Mouse (Mus musculus) embryo, embryonic 9.5 days (tissue): ENCODE results near the gene Eif5.
"Not testable (repeated sequence)": the region's sequence is repeated elsewhere in the genome, so short reads cannot be mapped to it uniquely, and the experiment has no call there.

Source experiments
- DNase-seq: peaks from one replicate; pipeline ENCODE4 v3.0.0-alpha.2; 2017; ENCODE audit errors: extremely low spot score

The Eif5 gene

GRCm38 (mm10) chr12:111524883-111525282 is 12.9 kb upstream of the Eif5 start:
- no peak for DNase-seq

GRCm38 (mm10) chr12:111527643-111528281 is 10.1 kb upstream of the Eif5 start:
- no peak for DNase-seq

GRCm38 (mm10) chr12:111529192-111529591 is 8.6 kb upstream of the Eif5 start:
- DNase-seq, result no peak

GRCm38 (mm10) chr12:111533096-111533794 is 4.6 kb upstream of the Eif5 start:
- no peak for DNase-seq

- DNase-seq, result no peak
These were observed 2.5 kb upstream of the Eif5 start for GRCm38 (mm10) chr12:111535281-111535680.

- DNase-seq, result no peak
These were observed 2.1 kb upstream of the Eif5 start for GRCm38 (mm10) chr12:111535762-111536161.

GRCm38 (mm10) chr12:111536746-111537145 is 1.1 kb upstream of the Eif5 start:
- DNase-seq, result no peak

GRCm38 (mm10) chr12:111537341-111537740 is 475 bp upstream of the Eif5 start:
- DNase-seq, result no peak

GRCm38 (mm10) chr12:111538292-111539040 is 650 bp downstream of the Eif5 start:
- DNase-seq, result peak; percentile 73

- no peak for DNase-seq
These were observed 1.2 kb downstream of the Eif5 start for GRCm38 (mm10) chr12:111539041-111539345.

- DNase-seq, result no peak
These were observed 9.3 kb downstream of the Eif5 start for GRCm38 (mm10) chr12:111547070-111547469.

- DNase-seq, result no peak
These were observed 10.9 kb downstream of the Eif5 start for GRCm38 (mm10) chr12:111548555-111549289.

- DNase-seq, result no peak
These were observed 12.9 kb downstream of the Eif5 start for GRCm38 (mm10) chr12:111550679-111551078.

- no peak for DNase-seq
These were observed 14.5 kb downstream of the Eif5 start for GRCm38 (mm10) chr12:111552342-111552741.

GRCm38 (mm10) chr12:111555357-111555756 is 17.5 kb downstream of the Eif5 start:
- DNase-seq, result no peak

- DNase-seq, result not testable (repeated sequence)
These were observed 18.1 kb downstream of the Eif5 start for GRCm38 (mm10) chr12:111555893-111556292.

- no peak for DNase-seq
These were observed 19.7 kb downstream of the Eif5 start for GRCm38 (mm10) chr12:111557538-111557937.

- DNase-seq, result no peak
These were observed 20.8 kb downstream of the Eif5 start for GRCm38 (mm10) chr12:111558655-111559054.

- no peak for DNase-seq
These were observed 21.9 kb downstream of the Eif5 start for GRCm38 (mm10) chr12:111559647-111560258.

- no peak for DNase-seq
These were observed 22.5 kb downstream of the Eif5 start for GRCm38 (mm10) chr12:111560286-111560685.

- no peak for DNase-seq
These were observed 24.5 kb downstream of the Eif5 start for GRCm38 (mm10) chr12:111562276-111562814.
